Mouse (Mus musculus) CD4-positive helper T cell, adult 2 months (primary cell): ENCODE measurements around the gene Pold2.
"Not testable (repeated sequence)": the region's sequence is repeated elsewhere in the genome, so short reads cannot be mapped to it uniquely, and the experiment has no call there.

Source experiments
- DNase-seq: peaks from one replicate; pipeline ENCODE4 v3.0.0-alpha.2; 2012; ENCODE audit warnings: low read depth, missing footprints, low spot score

Pold2 gene

GRCm38 (mm10) chr11:5898531-5898930 lies 20.4 kb upstream of the Pold2 start, which contains the start of gene Myl7:
Gene Myl7, minus strand, starts transcription at chr11:5898782.
- DNase-seq = no peak

- no peak for DNase-seq
These were observed 19.7 kb upstream of the Pold2 start for GRCm38 (mm10) chr11:5897839-5898238.

- no peak for DNase-seq
These were observed 19.1 kb upstream of the Pold2 start for GRCm38 (mm10) chr11:5897230-5897629.

GRCm38 (mm10) chr11:5893807-5894206 lies 15.7 kb upstream of the Pold2 start:
- no peak for DNase-seq

DNA sequence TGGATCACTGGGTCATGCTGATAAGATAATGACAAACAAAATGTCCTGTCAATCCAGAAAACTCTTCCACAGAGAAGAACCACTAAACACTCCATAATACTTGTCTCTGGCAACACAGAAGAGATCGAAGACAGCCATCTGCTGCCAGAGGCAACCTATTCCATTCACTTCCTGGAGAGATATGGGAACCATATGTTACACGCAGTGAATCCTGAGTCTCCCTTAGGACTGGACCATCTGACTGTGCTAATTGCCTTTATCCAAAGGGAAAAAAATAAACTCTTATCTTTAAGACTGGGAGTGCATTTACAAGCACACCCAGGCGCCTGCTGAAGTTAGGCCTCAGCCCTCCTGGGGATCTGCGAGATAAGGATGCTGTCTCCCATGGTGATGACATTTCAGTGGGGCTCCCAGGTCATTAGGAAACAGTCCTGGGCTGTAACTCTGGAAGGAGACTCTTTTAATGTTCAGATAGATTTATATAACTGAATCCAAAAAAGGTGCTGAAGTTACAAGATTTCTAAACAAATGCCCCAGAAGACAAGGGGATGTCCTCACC lies 14.8 kb upstream of the Pold2 start:
- no peak for DNase-seq

- no peak for DNase-seq
These were observed 14.1 kb upstream of the Pold2 start for GRCm38 (mm10) chr11:5892151-5892591.

- DNase-seq = not testable (repeated sequence)
These were observed 10.5 kb upstream of the Pold2 start for GRCm38 (mm10) chr11:5888563-5888962.

DNA sequence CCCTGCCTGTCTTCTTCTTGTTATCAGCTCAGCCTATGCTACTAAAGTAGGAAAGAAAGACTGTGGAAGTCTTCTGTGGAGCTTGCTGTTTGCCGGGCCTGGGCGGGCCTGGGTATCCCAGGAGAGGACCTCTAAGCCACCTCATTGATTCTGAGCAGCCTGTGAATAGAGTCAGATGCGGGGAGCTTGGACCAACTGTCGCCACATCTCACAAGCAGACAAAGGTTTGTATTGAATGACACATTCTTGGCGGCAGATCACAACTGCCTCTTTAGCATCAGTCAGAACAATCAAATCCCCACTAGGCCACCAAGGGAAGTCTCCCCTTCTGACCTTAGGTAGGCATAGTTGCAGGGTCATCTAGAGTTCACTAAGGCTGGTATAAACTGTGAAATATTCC lies 9.2 kb upstream of the Pold2 start:
- DNase-seq = no peak

DNA sequence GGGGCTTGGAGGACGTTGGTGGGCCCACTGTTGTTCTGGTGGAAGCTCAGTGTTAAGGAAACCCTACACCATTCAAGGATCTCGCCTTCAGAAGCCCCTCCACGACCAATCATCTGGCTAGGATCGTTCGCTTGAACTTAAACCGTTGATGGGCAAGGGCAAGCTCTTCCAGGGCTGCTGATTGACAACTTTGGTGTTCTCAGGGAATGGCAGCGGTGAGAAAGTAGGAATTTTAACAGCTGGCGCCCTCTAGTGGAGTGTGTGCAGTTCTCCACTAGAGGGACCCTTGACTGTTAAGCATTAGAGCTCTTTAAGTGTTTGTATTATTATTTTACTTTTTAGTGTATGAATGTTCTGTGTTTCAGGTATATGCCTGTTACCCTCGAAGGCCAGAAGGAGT lies 8.1 kb upstream of the Pold2 start:
- DNase-seq = peak; percentile 61

- DNase-seq = no peak
These were observed 4.4 kb upstream of the Pold2 start for GRCm38 (mm10) chr11:5882518-5882917.

GRCm38 (mm10) chr11:5879905-5880304 lies 1.8 kb upstream of the Pold2 start:
- peak; percentile 50 for DNase-seq

DNA sequence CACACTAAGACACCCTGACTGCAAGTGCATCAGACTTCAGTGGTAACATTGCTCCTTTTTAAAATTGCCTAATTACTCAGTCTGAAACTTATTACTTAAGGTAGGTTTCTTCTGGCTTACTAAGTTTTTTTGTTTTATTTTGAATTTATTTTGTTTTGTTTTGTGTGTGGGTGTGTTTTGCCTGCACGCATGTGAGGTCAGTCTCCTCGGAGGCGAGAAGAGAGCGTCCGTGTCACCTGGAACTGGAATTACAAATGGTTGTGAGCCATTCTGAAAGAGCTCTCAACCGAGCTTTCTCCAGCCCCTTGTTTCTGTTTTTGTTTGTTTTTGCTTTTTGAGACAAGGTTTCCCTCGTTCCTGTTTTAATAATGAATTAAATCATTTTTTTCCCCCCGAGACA lies 569 bp upstream of the Pold2 start:
- DNase-seq = no peak

DNA sequence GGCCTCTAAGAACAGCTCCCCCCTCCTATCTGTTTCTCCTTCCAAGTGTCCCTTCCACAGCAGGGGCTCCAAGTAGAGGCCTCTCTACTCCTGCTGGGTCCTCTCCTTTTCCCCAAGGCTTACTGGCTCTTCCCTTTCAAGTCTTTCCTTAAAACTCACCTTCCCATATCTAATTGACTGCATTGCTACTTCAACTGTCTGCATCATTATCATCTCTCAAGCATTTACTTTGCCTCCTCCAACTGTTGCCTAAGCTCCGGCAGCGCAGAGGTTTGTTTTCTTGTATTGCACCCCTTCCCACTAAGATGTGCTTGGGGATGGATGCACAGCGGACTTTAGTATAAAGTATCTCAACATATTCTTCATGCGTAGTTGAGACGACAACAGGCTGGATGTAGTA lies 671 bp downstream of the Pold2 start:
- DNase-seq = no peak

DNA sequence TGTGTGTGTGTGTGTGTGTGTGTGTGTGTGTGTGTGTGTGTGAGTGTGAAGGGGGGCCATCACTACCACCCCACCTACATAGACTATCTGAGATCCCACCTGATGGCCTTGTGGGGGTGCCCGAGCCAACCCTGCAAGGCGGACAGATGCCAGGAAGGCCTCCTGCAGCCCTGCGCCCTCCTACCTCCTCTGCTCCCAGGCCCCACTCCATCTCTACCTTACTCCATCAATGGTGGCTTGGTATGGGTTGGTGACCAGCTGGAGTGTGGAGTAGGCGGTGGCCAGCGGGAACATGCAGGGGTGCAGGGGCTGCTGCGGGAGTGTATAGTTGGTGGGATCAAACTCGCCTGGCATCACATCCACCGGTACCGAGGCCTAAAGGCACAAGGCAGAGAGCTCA lies 4.9 kb downstream of the Pold2 start:
- no peak for DNase-seq

- no peak for DNase-seq
These were observed 5.4 kb downstream of the Pold2 start for GRCm38 (mm10) chr11:5872707-5873106.

GRCm38 (mm10) chr11:5870069-5870468 lies 8.0 kb downstream of the Pold2 start:
- DNase-seq = no peak

GRCm38 (mm10) chr11:5869331-5869730 lies 8.8 kb downstream of the Pold2 start:
- no peak for DNase-seq

- no peak for DNase-seq
These were observed 9.8 kb downstream of the Pold2 start for GRCm38 (mm10) chr11:5868324-5868723.

DNA sequence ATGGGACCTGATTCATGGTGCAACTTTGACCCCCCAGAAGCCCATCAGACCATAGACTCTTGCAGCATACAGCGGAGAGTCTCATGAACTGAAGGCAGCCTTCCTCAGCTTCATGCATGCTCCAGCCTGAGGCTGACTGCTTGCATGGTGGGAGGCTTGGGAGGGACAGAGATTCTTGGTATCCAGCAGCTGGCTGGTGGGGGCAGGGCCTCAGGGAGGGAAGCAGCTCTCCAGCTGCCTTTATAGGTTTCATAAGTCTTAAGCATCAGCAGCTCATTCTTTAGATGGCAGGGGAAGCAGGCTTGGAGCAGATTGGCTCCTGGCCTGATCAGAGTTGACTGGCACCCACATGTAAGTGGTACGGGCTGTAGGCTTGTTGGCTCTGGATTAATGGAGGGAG lies 10.9 kb downstream of the Pold2 start:
- no peak for DNase-seq

DNA sequence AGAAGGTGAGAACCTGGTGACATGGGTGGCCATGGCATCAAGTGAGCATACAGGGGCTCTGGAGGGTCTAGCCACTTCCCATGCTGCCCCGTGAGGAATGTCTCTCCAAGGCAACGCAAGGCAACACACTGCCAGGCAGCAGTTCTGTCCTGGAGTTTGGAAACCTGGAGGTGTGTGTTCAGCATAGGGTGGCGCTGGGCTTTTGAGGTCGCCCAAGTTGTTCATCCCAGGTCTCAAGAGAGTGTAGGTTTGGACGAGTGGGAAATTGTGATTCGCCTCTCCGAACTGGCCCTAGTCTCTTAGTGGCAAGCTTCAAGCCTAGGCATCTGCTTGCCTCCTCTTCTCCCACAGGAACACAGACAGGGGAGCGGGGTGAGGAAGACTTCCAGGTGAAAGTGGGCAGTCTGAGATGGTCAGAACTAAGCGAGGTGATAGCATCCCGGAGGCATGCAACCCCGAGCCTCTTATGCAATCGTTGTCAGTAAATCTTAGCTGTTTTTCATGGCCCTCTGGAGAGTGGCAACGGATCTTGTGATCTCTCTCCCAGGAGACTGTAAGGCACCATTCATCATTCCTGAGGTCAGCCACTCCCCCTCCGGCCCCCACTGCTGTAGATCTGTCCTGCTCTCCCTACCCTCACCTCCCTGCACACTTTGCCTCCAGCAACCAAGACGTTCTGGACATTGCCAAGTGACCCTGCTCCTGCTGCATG lies 15.5 kb downstream of the Pold2 start:
- DNase-seq = no peak

DNA sequence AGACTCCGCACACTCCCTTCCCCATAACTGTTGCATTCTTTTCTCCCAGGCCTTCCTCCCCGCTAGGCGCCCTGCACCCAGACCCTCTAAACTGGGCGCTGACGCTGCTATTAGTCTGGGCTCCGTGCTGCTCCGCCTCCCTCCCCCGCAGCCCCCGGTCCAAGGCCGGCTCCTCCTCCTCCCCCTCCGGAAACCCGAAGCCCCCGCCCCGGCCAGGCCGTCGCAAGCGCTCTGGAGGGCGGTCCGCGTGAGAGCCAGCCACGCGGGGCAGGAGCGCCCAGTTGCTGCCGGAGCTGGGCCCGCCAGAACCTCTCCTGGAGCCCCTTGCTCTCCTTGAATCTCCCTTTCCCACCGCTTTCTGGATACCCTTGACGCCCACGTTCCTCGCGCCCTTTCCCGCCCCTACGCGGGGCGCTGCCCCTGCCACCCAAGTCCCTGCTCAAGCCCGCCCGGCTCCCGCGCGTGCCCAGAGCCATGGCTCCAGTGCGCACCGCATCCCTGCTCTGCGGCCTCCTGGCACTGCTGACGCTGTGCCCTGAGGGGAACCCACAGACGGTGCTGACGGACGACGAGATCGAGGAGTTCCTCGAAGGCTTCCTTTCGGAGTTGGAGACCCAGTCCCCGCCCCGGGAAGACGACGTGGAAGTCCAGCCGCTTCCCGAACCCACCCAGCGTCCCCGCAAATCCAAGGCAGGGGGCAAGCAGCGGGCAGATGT lies 16.3 kb downstream of the Pold2 start, which contains the start of gene Aebp1:
TSS of gene Aebp1 (plus strand) at position 270 of the 716 bp plus-strand sequence.
- DNase-seq = peak; percentile 16

GRCm38 (mm10) chr11:5860639-5861038 lies 17.5 kb downstream of the Pold2 start:
- no peak for DNase-seq
